Mouse (Mus musculus) MEL (cell line): ENCODE measurements around the gene Ociad1.

Source experiments
- CTCF ChIP-seq, 3 experiments: IDR thresholded peaks in 2 of 3; conservative IDR thresholded peaks in 1 of 3; 2 replicates each; pipeline ENCODE4 v1.5.1; 2011 to 2012; ENCODE audit warnings: low read length in 3 of 3, low read depth in 2 of 3, mild to moderate bottlenecking in 2 of 3, improper control_type of control experiment in 1 of 3, inconsistent platforms in 1 of 3, mixed read lengths in 1 of 3, moderate library complexity in 1 of 3; ENCODE audit not compliant: control insufficient read depth in 1 of 3, insufficient read depth in 1 of 3, poor library complexity in 1 of 3, severe bottlenecking in 1 of 3
- E2F4 ChIP-seq: IDR thresholded peaks from 2 replicates; pipeline ENCODE4 v1.6.1; 2011; ENCODE audit warnings: low read depth, low read length, improper control_type of control experiment, borderline replicate concordance
- HCFC1 ChIP-seq: IDR thresholded peaks from 2 replicates; pipeline ENCODE4 v1.6.1; 2012; ENCODE audit warnings: low read depth, mild to moderate bottlenecking, inconsistent platforms, low read length, improper control_type of control experiment, moderate library complexity
- JUND ChIP-seq: IDR thresholded peaks from 2 replicates; pipeline ENCODE4 v1.6.1; 2011; ENCODE audit warnings: low read depth, mild to moderate bottlenecking, improper control_type of control experiment, low read length
- KAT2A ChIP-seq: conservative IDR thresholded peaks from 2 replicates; pipeline ENCODE4 v1.6.1; 2012; ENCODE audit warnings: low read depth, low read length, improper control_type of control experiment, inconsistent platforms
- MAX ChIP-seq: IDR thresholded peaks from 2 replicates; pipeline ENCODE4 v1.6.1; 2011; ENCODE audit warnings: low read length, improper control_type of control experiment
- SIN3A ChIP-seq: IDR thresholded peaks from 2 replicates; pipeline ENCODE4 v1.6.1; 2012; ENCODE audit warnings: low read length, improper control_type of control experiment, inconsistent platforms
- SMC3 ChIP-seq: IDR thresholded peaks from 2 replicates; pipeline ENCODE4 v1.6.1; 2011; ENCODE audit warnings: low read depth, low read length, improper control_type of control experiment
- TBP ChIP-seq: IDR thresholded peaks from 2 replicates; pipeline ENCODE4 v1.8.0; 2011; ENCODE audit warnings: low read depth, low read length, improper control_type of control experiment
- USF1 ChIP-seq: IDR thresholded peaks from 2 replicates; pipeline ENCODE4 v1.6.1; 2014; ENCODE audit warnings: low read depth, mild to moderate bottlenecking, inconsistent platforms, low read length, improper control_type of control experiment, moderate library complexity
- ZMIZ1 ChIP-seq: IDR thresholded peaks from 2 replicates; pipeline ENCODE4 v1.6.1; 2012; ENCODE audit warnings: low read depth, mild to moderate bottlenecking, inconsistent platforms, low read length, improper control_type of control experiment, moderate library complexity

DNA sequence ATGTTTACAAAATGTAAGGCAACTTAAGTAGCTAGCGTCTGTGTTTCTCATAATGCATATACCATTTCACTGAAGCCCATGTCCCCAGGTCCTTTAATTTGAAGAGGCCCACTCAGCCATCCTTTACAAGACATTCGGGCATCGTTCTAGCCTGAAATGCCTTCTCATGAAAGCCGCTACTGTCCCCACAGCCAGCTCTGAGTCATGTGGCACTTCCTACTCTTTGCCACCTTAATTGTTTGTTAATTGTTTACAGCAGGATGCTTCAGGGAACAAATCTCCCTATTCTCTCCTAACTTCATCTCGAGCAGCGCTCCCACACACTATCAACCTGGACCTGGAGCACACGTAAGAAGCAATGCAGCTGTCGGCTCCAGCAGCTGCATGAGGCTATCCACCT is 44.4 kb upstream of the Ociad1 start:
- TF ChIP-seq CTCF (IDR thresholded peaks at IDR 0.05 in 2 of 3, conservative IDR thresholded peaks at IDR 0.05 in 1 of 3; ENCODE audit: control insufficient read depth in 1 of 3, insufficient read depth in 1 of 3, low read depth in 2 of 3, low read length in 3 of 3, poor library complexity in 1 of 3, severe bottlenecking in 1 of 3): no peak
- TF ChIP-seq SIN3A: no peak
- TF ChIP-seq JUND: no peak
- no peak for TF ChIP-seq ZMIZ1
- no peak for TF ChIP-seq SMC3
- TF ChIP-seq USF1: no peak
- no peak for TF ChIP-seq TBP
- TF ChIP-seq HCFC1: no peak
- TF ChIP-seq MAX: no peak
- TF ChIP-seq KAT2A: no peak
- TF ChIP-seq E2F4: no peak
